ENCODE assay signal across 21 mouse cellular contexts in genomic region chr15:102120530-102120929, GRCm38 (mm10). TPM values are rescaled to one million over a fixed set of nuclear protein-coding genes. Genes with fewer than 3 reads are reported as not detected.
DNase-seq lines count a peak whose midpoint lies in the region; ATAC-seq and TF ChIP-seq lines count a peak whose summit lies in the region.
"Had no signal": no experiment of that assay in that cellular context is flagged by ENCODE, and none has a peak within 500 bp of the region (broad histone marks: within the 10 kb centered on the region; RNA-seq: fewer than 3 reads in every experiment).

No protein-coding gene starts in this region.

- peaks cover 34% of the 10 kb centered on the region for H3K36me3 ChIP-seq in hindbrain, postnatal 0 days (ENCODE audit: insufficient read depth, low read length)
- H3K36me3 ChIP-seq in hindbrain, embryonic 11.5 days (ENCODE audit: control insufficient read depth, insufficient read depth, low read length), result no peaks in the 10 kb centered on the region; the same call in none of the 2 replicates

- no peak for TF ChIP-seq CTCF in hindbrain, postnatal 0 days (IDR thresholded peaks at IDR 0.05; ENCODE audit: low read depth)

- H3K4me1 ChIP-seq in hindbrain, postnatal 0 days (ENCODE audit: insufficient read depth, low read length), result peaks cover 17% of the 10 kb centered on the region
- H3K4me1 ChIP-seq in hindbrain, embryonic 11.5 days (replicated peaks; ENCODE audit: control insufficient read depth, insufficient read depth, low read length), result no peaks in the 10 kb centered on the region

- no peaks in the 10 kb centered on the region for H3K27me3 ChIP-seq in hindbrain, postnatal 0 days (ENCODE audit: insufficient read depth, low read length)
- no peaks in the 10 kb centered on the region for H3K27me3 ChIP-seq in hindbrain, embryonic 11.5 days (ENCODE audit: control insufficient read depth, insufficient read depth, low read length)
- H3K27me3 ChIP-seq: heart, embryonic 15.5 days; hindbrain, embryonic 13.5 days; liver, embryonic 15.5 days; megakaryocyte, embryonic 14.5 days had no signal

- 0 out of 2 replicates have a peak overlapping the region, but pooled peaks have one; percentile 41 for H3K27ac ChIP-seq in hindbrain, postnatal 0 days
- H3K27ac ChIP-seq in hindbrain, embryonic 11.5 days (ENCODE audit: low read depth, low read length), result no peak overlapping the region
- H3K27ac ChIP-seq: heart, embryonic 15.5 days; hindbrain, embryonic 13.5 days; liver, embryonic 15.5 days had no signal

- H3K4me3 ChIP-seq in hindbrain, postnatal 0 days (ENCODE audit: low read length), result no peak overlapping the region
- H3K4me3 ChIP-seq in hindbrain, embryonic 11.5 days (ENCODE audit: low read depth, low read length), result no peak overlapping the region
- H3K4me3 ChIP-seq: erythroblast, embryonic 14.5 days; heart, embryonic 15.5 days; hindbrain, embryonic 13.5 days; liver, embryonic 15.5 days; megakaryocyte, embryonic 14.5 days had no signal

- no peaks in the 10 kb centered on the region for H3K9me3 ChIP-seq in hindbrain, postnatal 0 days (ENCODE audit: low read length)
- no peaks in the 10 kb centered on the region for H3K9me3 ChIP-seq in hindbrain, embryonic 11.5 days (ENCODE audit: control insufficient read depth, low read length)
- H3K9me3 ChIP-seq: heart, embryonic 15.5 days; hindbrain, embryonic 13.5 days; liver, embryonic 15.5 days; megakaryocyte, embryonic 14.5 days had no signal

- no peak overlapping the region for H3K4me2 ChIP-seq in hindbrain, postnatal 0 days (ENCODE audit: low read depth, low read length)
- no peak overlapping the region for H3K4me2 ChIP-seq in hindbrain, embryonic 11.5 days (replicated peaks; ENCODE audit: low read depth, low read length)
- H3K4me2 ChIP-seq: heart, embryonic 15.5 days; hindbrain, embryonic 13.5 days; liver, embryonic 15.5 days had no signal

- H3K9ac ChIP-seq in hindbrain, postnatal 0 days (replicated peaks; ENCODE audit: low read length), result no peak overlapping the region
- no peak overlapping the region for H3K9ac ChIP-seq in hindbrain, embryonic 11.5 days (ENCODE audit: low read depth, low read length)
- H3K9ac ChIP-seq: heart, embryonic 15.5 days; hindbrain, embryonic 13.5 days; liver, embryonic 15.5 days had no signal

- no peak for ATAC-seq in hindbrain, postnatal 0 days
- ATAC-seq in hindbrain, embryonic 11.5 days (ENCODE audit: low FRiP score), result no peak
- ATAC-seq: forebrain, embryonic 14.5 days; intestine, embryonic 16.5 days; lung, postnatal 0 days had no signal

- 82% methylated on average over 5 of the region's 5 CpGs for WGBS in hindbrain, postnatal 0 days
- WGBS in hindbrain, embryonic 11.5 days, result 93% methylated on average over 5 of the region's 5 CpGs

- peak; percentile 30 to 37 for DNase-seq in cerebellum, postnatal 14 days
- no peak for DNase-seq in cerebellum, postnatal 4 days (ENCODE audit: low spot score in 2 of 2)
- no peak for DNase-seq in hindbrain, postnatal 0 days (ENCODE audit: low spot score)
- no peak for DNase-seq in hindbrain, embryonic 11.5 days (ENCODE audit: low spot score)
- peak; percentile 32 for DNase-seq in gastrocnemius, postnatal 10 days
- DNase-seq in skeletal muscle tissue, adult 2 months (ENCODE audit: low read depth, low spot score), result peak; percentile 83
- DNase-seq in Muller cell, postnatal 12 days (ENCODE audit: inconsistent ontology term), result no peak
- DNase-seq: B cell, adult 2 months; kidney, postnatal 4 days; thymus, postnatal 36 days had no signal

RNA-seq across cellular contexts. Expression of gene Spryd3, which starts 15.5 kb away (rescaled TPM):
- 113 and 118 TPM in 2 replicates for total RNA-seq in hindbrain, postnatal 0 days (2014; rRNA removed)
- 98.6 and 110 TPM in 2 replicates for polyA plus RNA-seq in hindbrain, postnatal 0 days (2015; fragmentation: Nextera tagmentation; extraction: Ambion mirVana)
- polyA plus RNA-seq in hindbrain, embryonic 11.5 days (2014; fragmentation: Nextera tagmentation; extraction: Ambion mirVana), result 10.1 and 11.9 TPM in 2 replicates
- total RNA-seq in gastrocnemius, postnatal 10 days (2021), result 10 to 100 TPM; 14.2 to 14.8 TPM

RNA-seq across cellular contexts. Expression of gene Tns2, which starts 20.3 kb away (rescaled TPM):
- total RNA-seq in hindbrain, postnatal 0 days (2014; rRNA removed), result 9.2 TPM in 2 replicates
- 5.5 and 6.2 TPM in 2 replicates for polyA plus RNA-seq in hindbrain, postnatal 0 days (2015; fragmentation: Nextera tagmentation; extraction: Ambion mirVana)
- 8.0 and 11.8 TPM in 2 replicates for polyA plus RNA-seq in hindbrain, embryonic 11.5 days (2014; fragmentation: Nextera tagmentation; extraction: Ambion mirVana)
- total RNA-seq in gastrocnemius, postnatal 10 days (2021), result 10 to 100 TPM; 38.8 to 41.9 TPM

RNA-seq across cellular contexts. Expression of gene Igfbp6, which starts 23.6 kb away (rescaled TPM):
- 5.6 and 12.8 TPM in 2 replicates for total RNA-seq in hindbrain, postnatal 0 days (2014; rRNA removed)
- polyA plus RNA-seq in hindbrain, postnatal 0 days (2015; fragmentation: Nextera tagmentation; extraction: Ambion mirVana), result 9.7 and 11.5 TPM in 2 replicates
- polyA plus RNA-seq in hindbrain, embryonic 11.5 days (2014; fragmentation: Nextera tagmentation; extraction: Ambion mirVana), result 0.31 TPM in 1 of 2 replicates, not detected in the other
- 10 to 100 TPM; 66.0 to 77.5 TPM for total RNA-seq in gastrocnemius, postnatal 10 days (2021)

RNA-seq across cellular contexts. Expression of gene Soat2, which starts 29.8 kb away (rescaled TPM):
- 0.16 TPM in 1 of 2 replicates, not detected in the other for total RNA-seq in hindbrain, postnatal 0 days (2014; rRNA removed)
- 0.09 TPM in 1 of 2 replicates, not detected in the other for polyA plus RNA-seq in hindbrain, postnatal 0 days (2015; fragmentation: Nextera tagmentation; extraction: Ambion mirVana)
- polyA plus RNA-seq in hindbrain, embryonic 11.5 days (2014; fragmentation: Nextera tagmentation; extraction: Ambion mirVana), result 0.13 and 0.17 TPM in 2 replicates
- under 1 TPM; 0.14 to 0.27 TPM for total RNA-seq in gastrocnemius, postnatal 10 days (2021)
- total RNA-seq: layer of hippocampus, postnatal 14 days; left cerebral cortex, postnatal 14 days; midbrain, postnatal 0 days had no signal
- polyA plus RNA-seq: forebrain, embryonic 14.5 days; hindbrain, embryonic 13.5 days had no signal

RNA-seq across cellular contexts. Expression of gene Eif4b, which starts 47.0 kb away (rescaled TPM):
- total RNA-seq in hindbrain, postnatal 0 days (2014; rRNA removed), result 114 and 121 TPM in 2 replicates
- 63.4 and 65.1 TPM in 2 replicates for polyA plus RNA-seq in hindbrain, postnatal 0 days (2015; fragmentation: Nextera tagmentation; extraction: Ambion mirVana)
- 85.0 and 103 TPM in 2 replicates for polyA plus RNA-seq in hindbrain, embryonic 11.5 days (2014; fragmentation: Nextera tagmentation; extraction: Ambion mirVana)
- 100 to 1,000 TPM; 151 to 152 TPM for total RNA-seq in gastrocnemius, postnatal 10 days (2021)

Comparison
In these comparisons a context has a peak if more than half of its experiments do, and no peak if none do; other contexts are left out.
1. DNase-seq: peak in cerebellum, postnatal 14 days (2 of 2), gastrocnemius, postnatal 10 days (single experiment) and skeletal muscle tissue, adult 2 months (single experiment); none in cerebellum, postnatal 4 days (0 of 2), hindbrain, postnatal 0 days (single experiment), hindbrain, embryonic 11.5 days (single experiment) and Muller cell, postnatal 12 days (single experiment).